Mouse (Mus musculus) bone marrow, adult 2 months (tissue): ENCODE data around the gene Mgat5.

Experiments
- CTCF ChIP-seq: fragments of 200-500 bp; IDR thresholded peaks from 2 replicates; pipeline ENCODE4 v1.5.1; 2011; ENCODE audit warnings: low read length, control low read depth; ENCODE audit not compliant: control insufficient read depth, insufficient read depth
- POLR2A ChIP-seq: fragments of 200-500 bp; IDR thresholded peaks from 2 replicates; pipeline ENCODE4 v1.6.1; 2011; ENCODE audit warnings: low read depth, mild to moderate bottlenecking, control low read depth, low read length, borderline replicate concordance; ENCODE audit not compliant: control insufficient read depth

GRCm38 (mm10) chr1:127251751-127252150 lies 46.9 kb downstream of the Mgat5 start:
- TF ChIP-seq CTCF (no peak), POLR2A (no peak)
